Comparison of ENCODE assay signal across 12 mouse cellular contexts in the genomic region with DNA sequence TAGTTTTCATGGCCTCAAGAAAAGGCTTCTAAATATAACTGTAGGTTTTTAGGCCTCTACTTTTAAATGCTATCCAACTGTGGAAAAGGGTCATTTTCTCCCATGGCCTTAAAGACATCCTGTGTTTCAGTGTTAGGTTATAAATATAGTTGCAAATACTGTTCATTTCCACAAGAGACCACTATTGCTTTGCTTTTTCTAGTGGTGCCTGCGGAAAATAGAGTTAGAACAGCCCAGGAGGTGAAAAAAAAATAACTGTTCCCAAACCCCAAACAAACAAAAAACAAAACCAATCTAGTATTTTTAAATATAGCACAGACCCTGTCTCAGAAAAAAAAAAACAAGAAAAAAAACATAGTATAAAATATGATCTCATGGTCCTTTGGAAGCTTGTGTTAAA. TPM values are rescaled to one million over a fixed set of nuclear protein-coding genes. Genes with fewer than 3 reads are reported as not detected.
DNase-seq lines count a peak whose midpoint lies in the region; ATAC-seq and TF ChIP-seq lines count a peak whose summit lies in the region.
"Had no signal": no experiment of that assay in that cellular context is flagged by ENCODE, and none has a peak within 500 bp of the region (broad histone marks: within the 10 kb centered on the region; RNA-seq: fewer than 3 reads in every experiment).

No protein-coding gene starts in this region.

- TF ChIP-seq CTCF in left cerebral cortex, adult 2 months (IDR thresholded peaks at IDR 0.05) = peak; percentile 54
- TF ChIP-seq CTCF in MEL (IDR thresholded peaks at IDR 0.05 in 2 of 3, conservative IDR thresholded peaks at IDR 0.05 in 1 of 3; ENCODE audit: control insufficient read depth in 1 of 3, insufficient read depth in 1 of 3, low read depth in 2 of 3, low read length in 3 of 3, poor library complexity in 1 of 3, severe bottlenecking in 1 of 3) = peak in 1 of 3 experiments; percentile 27; a peak in 2 of 6 replicates
- no peak for TF ChIP-seq CTCF in cortical plate, adult 2 months (IDR thresholded peaks at IDR 0.05; ENCODE audit: extremely low read depth, insufficient read depth, low read length)

- no peak for DNase-seq in heart, adult 18-20 months
- no peak for DNase-seq in left cerebral cortex, adult 2 months (ENCODE audit: extremely low spot score in 1 of 2, low spot score in 2 of 2)
- DNase-seq in left cerebral cortex, adult 8-10 months (ENCODE audit: low spot score in 2 of 2) = no peak
- DNase-seq in MEL (ENCODE audit: low read depth, low spot score) = no peak
- DNase-seq: cerebellum, adult 2 months; right cerebral cortex, postnatal 4 days had no signal

- no peak for TF ChIP-seq EP300 in MEL (IDR thresholded peaks at IDR 0.05; ENCODE audit: low read depth in 1 of 2, low read length in 2 of 2)

- H3K27ac ChIP-seq in heart, embryonic 15.5 days = peak overlapping the region; percentile 18; the same call in 1 of the 2 replicates
- H3K27ac ChIP-seq in left cerebral cortex, adult 2 months = no peak overlapping the region
- H3K27ac ChIP-seq in MEL (ENCODE audit: control insufficient read depth, low read depth, low read length) = no peak overlapping the region
- H3K27ac ChIP-seq in cortical plate, adult 2 months (ENCODE audit: insufficient read depth, low read length) = 0 out of 2 replicates have a peak overlapping the region, but pooled peaks have one; percentile 68
- H3K27ac ChIP-seq: limb, embryonic 10.5 days; liver, embryonic 14.5 days; stomach, embryonic 15.5 days had no signal

- no peak for ATAC-seq in heart, embryonic 15.5 days (replicated peaks; ENCODE audit: insufficient number of reproducible peaks, insufficient read depth, low FRiP score, low read depth)
- ATAC-seq in erythroblast, adult 5-6 weeks (replicated peaks; ENCODE audit: low FRiP score, poor library complexity, severe bottlenecking) = no peak

- H3K27me3 ChIP-seq in heart, embryonic 15.5 days = no peaks in the 10 kb centered on the region
- no peaks in the 10 kb centered on the region for H3K27me3 ChIP-seq in MEL (ENCODE audit: control insufficient read depth in 1 of 2, insufficient read depth in 2 of 2, low read length in 2 of 2)
- H3K27me3 ChIP-seq: stomach, embryonic 15.5 days had no signal

- no peak for TF ChIP-seq POLR2A in MEL (IDR thresholded peaks at IDR 0.05; ENCODE audit: control insufficient read depth in 1 of 2, insufficient read depth in 1 of 2, low read depth in 1 of 2, low read length in 2 of 2, poor library complexity in 1 of 2)
- TF ChIP-seq POLR2A in cortical plate, adult 2 months (IDR thresholded peaks at IDR 0.05; ENCODE audit: extremely low read depth, insufficient read depth, low read length) = no peak

- no peak overlapping the region for H3K9ac ChIP-seq in heart, embryonic 15.5 days
- H3K9ac ChIP-seq in MEL (ENCODE audit: control insufficient read depth, low read depth, low read length, poor library complexity, severe bottlenecking) = no peak overlapping the region
- H3K9ac ChIP-seq: liver, embryonic 14.5 days; stomach, embryonic 15.5 days had no signal

- no peaks in the 10 kb centered on the region for H3K9me3 ChIP-seq in heart, embryonic 15.5 days (replicated peaks)
- H3K9me3 ChIP-seq in MEL (replicated peaks; ENCODE audit: insufficient read depth, low read length) = no peaks in the 10 kb centered on the region
- H3K9me3 ChIP-seq: limb, embryonic 10.5 days; stomach, embryonic 15.5 days had no signal

- WGBS in heart, embryonic 15.5 days = 72% methylated on average over 1 of the region's 1 CpGs

- H3K79me2 ChIP-seq in MEL (ENCODE audit: control insufficient read depth, insufficient read depth, low read length, poor library complexity) = no peaks in the 10 kb centered on the region

- TF ChIP-seq RAD21 in MEL (IDR thresholded peaks at IDR 0.05; ENCODE audit: low read depth, low read length) = peak; percentile 58

- no peak overlapping the region for H3K4me3 ChIP-seq in heart, embryonic 15.5 days
- H3K4me3 ChIP-seq in left cerebral cortex, adult 2 months = no peak overlapping the region
- no peak overlapping the region for H3K4me3 ChIP-seq in MEL (ENCODE audit: control insufficient read depth in 1 of 2, insufficient read depth in 1 of 2, low read depth in 2 of 2, low read length in 2 of 2)
- no peak overlapping the region for H3K4me3 ChIP-seq in cortical plate, adult 2 months (ENCODE audit: insufficient read depth, low read length)
- H3K4me3 ChIP-seq: limb, embryonic 10.5 days; stomach, embryonic 15.5 days had no signal

- H3K4me1 ChIP-seq in heart, embryonic 15.5 days (replicated peaks) = no peaks in the 10 kb centered on the region
- H3K4me1 ChIP-seq in MEL (ENCODE audit: control insufficient read depth in 1 of 2, insufficient read depth in 2 of 2, low read length in 2 of 2) = peaks cover under 1 to 10% of the 10 kb centered on the region in 2 experiments
- H3K4me1 ChIP-seq in cortical plate, adult 2 months (ENCODE audit: control insufficient read depth, insufficient read depth, low read length) = peaks cover 3% of the 10 kb centered on the region; the same call in 1 of the 2 replicates
- H3K4me1 ChIP-seq: limb, embryonic 10.5 days; stomach, embryonic 15.5 days had no signal

- H3K36me3 ChIP-seq in heart, embryonic 15.5 days = no peaks in the 10 kb centered on the region
- peaks cover 0 to 5% of the 10 kb centered on the region in 2 experiments; a peak in 2 of 4 replicates for H3K36me3 ChIP-seq in MEL (ENCODE audit: control insufficient read depth in 1 of 2, insufficient read depth in 2 of 2, low read length in 2 of 2)
- H3K36me3 ChIP-seq: limb, embryonic 10.5 days; stomach, embryonic 15.5 days had no signal

- H3K4me2 ChIP-seq in heart, embryonic 15.5 days = peak overlapping the region; percentile 42
- H3K4me2 ChIP-seq: stomach, embryonic 15.5 days had no signal

- intact Hi-C loops in left cerebral cortex, adult 2 months (cut with DNase I) = no loop called here

TF ChIP-seq in MEL, 35 proteins besides CTCF, POLR2A, EP300 and RAD21:
- TF ChIP-seq TAL1 (IDR thresholded peaks at IDR 0.05; ENCODE audit: low read length) (no peak), ZC3H11A (IDR thresholded peaks at IDR 0.05; ENCODE audit: low read depth, low read length) (0 out of 2 replicates have a peak, but pooled peaks have one; percentile 14), SIN3A (IDR thresholded peaks at IDR 0.05; ENCODE audit: low read length) (no peak), MYB (IDR thresholded peaks at IDR 0.05; ENCODE audit: low read depth, low read length) (no peak), USF1 (IDR thresholded peaks at IDR 0.05; ENCODE audit: low read depth, low read length) (no peak), SMC3 (IDR thresholded peaks at IDR 0.05; ENCODE audit: low read depth, low read length) (peak; percentile 27; the same call in 1 of the 2 replicates), MXI1 (IDR thresholded peaks at IDR 0.05; ENCODE audit: low read depth, low read length) (no peak), KAT2A (conservative IDR thresholded peaks at IDR 0.05; ENCODE audit: low read depth, low read length) (no peak)
TF ChIP-seq in MEL: peak in this region for 2.

RNA-seq across cellular contexts. Expression of gene Edem1, which starts 46.9 kb away (rescaled TPM):
- polyA plus RNA-seq in heart, embryonic 15.5 days (2015; fragmentation: Nextera tagmentation; extraction: Ambion mirVana) = 10.7 and 15.1 TPM in 2 replicates
- 10 to 100 TPM; 11.7 to 18.7 TPM for total RNA-seq in heart, adult 18-20 months (2021)
- total RNA-seq in left cerebral cortex, adult 2 months (2021) = 10 to 100 TPM; 17.1 to 18.1 TPM
- 10 to 100 TPM; 18.2 to 26.0 (median 21.3) TPM for total RNA-seq in left cerebral cortex, adult 8-10 months (2022)
- total RNA-seq in MEL (2012; rRNA removed) = 10.8 and 11.1 TPM in 2 replicates
- polyA plus RNA-seq in MEL (2012; ENCODE audit: insufficient read depth in 1 of 2, insufficient read length in 2 of 2, low read depth in 1 of 2, low replicate concordance in 2 of 2, missing spikeins in 1 of 2) = 10 to 100 TPM in 1 of 2 experiments, not detected in 1; 17.9 TPM
- 12.9 and 13.2 TPM in 2 replicates for polyA plus RNA-seq in cortical plate, adult 2 months (2012; rRNA removed)
- total RNA-seq in erythroblast, adult 5-6 weeks (2015; ENCODE audit: low replicate concordance) = 16.7 and 21.7 TPM in 2 replicates
- 19.3 and 25.6 TPM in 2 replicates for total RNA-seq in erythroblast, adult 5-6 weeks (2017; ENCODE audit: low replicate concordance)

Comparison
In these comparisons a context has a peak if more than half of its experiments do, and no peak if none do; other contexts are left out.
1. H3K27ac ChIP-seq: peak in heart, embryonic 15.5 days (single experiment) and cortical plate, adult 2 months (single experiment); none in left cerebral cortex, adult 2 months (single experiment) and MEL (single experiment).